Mouse (Mus musculus): ENCODE data around the gene Rab15. TPM values are rescaled to one million over a fixed set of nuclear protein-coding genes. Genes with fewer than 3 reads are reported as not detected.
"Not testable (repeated sequence)": the region's sequence is repeated elsewhere in the genome, so short reads cannot be mapped to it uniquely, and the experiment has no call there.

The Rab15 gene
- polyA plus RNA-seq (2015; fragmentation: Nextera tagmentation; extraction: Ambion mirVana) = 21.1 and 22.9 TPM in 2 replicates

- no peaks in the 10 kb centered on the region for H3K36me3 ChIP-seq
- H3K9me3 ChIP-seq = no peaks in the 10 kb centered on the region
- H3K4me2 ChIP-seq (replicated peaks) = peak within 1 kb of the TSS; percentile 68
- peak within 1 kb of the TSS; percentile 86 for H3K9ac ChIP-seq (replicated peaks)
- peaks cover 48% of the 10 kb centered on the region for H3K27me3 ChIP-seq
- peaks cover 28% of the 10 kb centered on the region for H3K4me1 ChIP-seq (replicated peaks)
- peak; percentile 59 for ATAC-seq
- H3K27ac ChIP-seq = peak within 1 kb of the TSS; percentile 72
- peak within 1 kb of the TSS; percentile 71 for H3K4me3 ChIP-seq (replicated peaks)
- WGBS = 3% methylated on average over 17 of the region's 17 CpGs
These were observed at the start of gene Rab15 for GRCm38 (mm10) chr12:76822651-76823041. Rab15 (minus strand) TSS chr12:76822908.

- Histone ChIP-seq H3K9ac (replicated peaks) (no peak overlapping the region), H3K4me3 (replicated peaks) (no peak overlapping the region), H3K9me3 (no peaks in the 10 kb centered on the region), H3K4me2 (replicated peaks) (no peak overlapping the region), H3K27ac (no peak overlapping the region), H3K4me1 (replicated peaks) (0 out of 2 replicates have a peak, but pooled peaks cover 3% of the 10 kb centered on the region), H3K36me3 (peaks cover 14% of the 10 kb centered on the region), H3K27me3 (no peaks in the 10 kb centered on the region)
- 89% methylated on average over 7 of the region's 7 CpGs for WGBS
- ATAC-seq = no peak
These were observed 46.9 kb upstream of the Rab15 start for GRCm38 (mm10) chr12:76869561-76869960.

DNA sequence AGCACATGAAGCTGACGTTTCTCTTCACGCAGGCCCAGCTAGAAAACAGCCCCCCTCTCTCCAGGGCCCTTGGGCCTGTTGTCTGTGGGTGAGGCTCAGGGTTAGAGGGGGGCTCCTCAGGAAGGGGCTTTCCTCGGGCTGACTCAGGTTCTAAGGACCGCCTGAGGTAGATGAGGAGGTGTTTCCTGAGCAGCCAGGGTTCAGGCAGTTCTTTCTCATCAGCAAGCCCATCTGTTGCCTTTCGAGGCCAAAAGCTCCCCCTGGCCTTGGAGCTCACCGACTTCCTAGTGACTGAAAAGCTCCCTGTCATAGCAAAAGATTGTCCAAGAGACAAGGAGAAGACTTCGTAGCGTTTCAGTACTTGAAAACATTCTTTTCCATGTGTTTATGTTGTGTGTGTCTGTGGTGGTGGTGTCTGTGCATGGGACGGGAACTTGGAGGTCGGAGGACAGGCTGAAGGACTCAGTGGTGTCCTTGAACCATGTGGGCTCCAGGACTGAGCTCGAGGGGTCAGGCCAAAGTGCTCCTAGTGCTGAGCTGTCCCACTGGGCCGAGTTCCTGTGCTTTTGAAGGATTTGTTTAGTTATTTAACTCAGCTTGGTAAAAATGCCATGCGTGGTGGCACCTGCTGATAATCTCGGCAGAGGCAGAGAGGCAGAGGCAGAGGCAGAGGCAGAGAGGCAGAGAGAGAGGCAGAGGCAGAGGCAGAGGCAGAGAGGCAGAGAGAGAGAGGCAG lies 45.9 kb upstream of the Rab15 start:
- Histone ChIP-seq H3K27me3 (no peaks in the 10 kb centered on the region), H3K4me1 (replicated peaks) (0 out of 2 replicates have a peak, but pooled peaks cover 3% of the 10 kb centered on the region), H3K9me3 (no peaks in the 10 kb centered on the region), H3K4me3 (replicated peaks) (no peak overlapping the region), H3K9ac (replicated peaks) (no peak overlapping the region), H3K36me3 (peaks cover 8% of the 10 kb centered on the region; the same call in 1 of the 2 replicates), H3K4me2 (replicated peaks) (no peak overlapping the region), H3K27ac (no peak overlapping the region)
- WGBS = 76% methylated on average over 14 of the region's 14 CpGs
- ATAC-seq = no peak

DNA sequence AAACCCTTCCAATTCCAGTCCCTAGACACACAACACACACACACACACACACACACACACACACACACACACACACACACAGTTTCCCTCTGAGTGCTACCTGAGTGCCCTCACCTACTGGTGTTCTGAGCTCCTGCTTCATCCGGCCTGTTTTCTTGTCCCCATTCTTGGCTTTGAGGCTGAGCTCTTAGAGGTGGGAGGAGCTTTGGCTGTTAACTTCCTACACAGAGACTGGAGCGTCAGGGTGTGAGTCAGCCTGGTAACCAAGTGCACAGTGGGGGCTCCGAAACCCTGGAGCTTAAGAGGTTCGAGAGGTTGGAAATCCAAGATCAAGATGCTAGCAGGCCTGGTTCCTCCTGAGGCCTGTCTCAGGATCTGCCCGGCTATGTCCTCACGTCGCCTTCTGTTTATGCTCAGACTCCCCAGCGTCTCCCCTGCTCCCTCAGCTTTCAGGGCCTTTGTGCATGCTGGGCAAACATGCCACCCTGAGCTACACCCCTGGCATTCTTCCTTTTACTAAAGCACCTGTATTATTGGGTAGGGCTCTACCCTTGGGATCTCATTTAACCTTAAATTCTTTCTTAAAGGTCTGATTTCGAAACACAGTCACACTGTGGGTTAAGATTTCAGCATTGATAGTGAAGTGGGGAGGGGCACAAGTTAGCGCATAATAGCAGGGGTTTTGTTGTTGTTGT lies 45.0 kb upstream of the Rab15 start:
- Histone ChIP-seq H3K4me2 (replicated peaks) (no peak overlapping the region), H3K27me3 (no peaks in the 10 kb centered on the region), H3K9me3 (no peaks in the 10 kb centered on the region), H3K9ac (replicated peaks) (no peak overlapping the region), H3K4me3 (replicated peaks) (no peak overlapping the region), H3K27ac (no peak overlapping the region; the same call in 1 of the 2 replicates), H3K4me1 (replicated peaks) (0 out of 2 replicates have a peak, but pooled peaks cover 3% of the 10 kb centered on the region), H3K36me3 (peaks cover 9% of the 10 kb centered on the region)
- ATAC-seq = no peak
- WGBS = 57% methylated on average over 10 of the region's 10 CpGs

DNA sequence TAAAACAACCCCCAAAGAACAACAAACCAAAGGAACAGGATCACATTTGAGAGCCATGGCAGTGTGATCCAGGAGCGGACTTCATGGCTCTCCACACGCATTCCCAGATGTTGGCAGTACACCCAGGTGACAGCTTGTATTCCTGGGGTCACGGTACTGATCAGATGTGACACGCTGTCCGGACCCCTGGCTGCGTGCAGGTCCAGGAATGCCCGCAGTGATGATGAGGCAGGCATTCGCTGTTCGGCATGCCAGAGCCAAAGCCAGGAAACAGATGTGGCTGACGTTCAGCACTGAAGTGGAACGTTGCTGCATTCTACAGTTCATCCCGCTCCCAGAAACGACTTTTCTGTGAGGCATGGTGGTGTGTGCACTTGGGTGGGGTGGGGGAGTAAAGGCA lies 42.6 kb upstream of the Rab15 start:
- no peak for ATAC-seq

GRCm38 (mm10) chr12:76863651-76864050 lies 40.9 kb upstream of the Rab15 start:
- no peaks in the 10 kb centered on the region for H3K27me3 ChIP-seq
- 0 out of 2 replicates have a peak, but pooled peaks cover 3% of the 10 kb centered on the region for H3K4me1 ChIP-seq (replicated peaks)
- H3K9ac ChIP-seq (replicated peaks) = no peak overlapping the region
- 84% methylated on average over 11 of the region's 11 CpGs for WGBS
- H3K27ac ChIP-seq = no peak overlapping the region
- H3K36me3 ChIP-seq = peaks cover 15% of the 10 kb centered on the region
- no peaks in the 10 kb centered on the region for H3K9me3 ChIP-seq
- H3K4me2 ChIP-seq (replicated peaks) = no peak overlapping the region
- H3K4me3 ChIP-seq (replicated peaks) = no peak overlapping the region
- no peak for ATAC-seq

More for the DNA sequence above, 42.6 kb upstream of the Rab15 start:
- H3K4me3 ChIP-seq (replicated peaks) = no peak overlapping the region
- H3K9ac ChIP-seq (replicated peaks) = no peak overlapping the region
- H3K36me3 ChIP-seq = peaks cover 15% of the 10 kb centered on the region
- H3K27ac ChIP-seq = no peak overlapping the region
- 87% methylated on average over 13 of the region's 13 CpGs for WGBS
- H3K27me3 ChIP-seq = no peaks in the 10 kb centered on the region
- no peak overlapping the region for H3K4me2 ChIP-seq (replicated peaks)
- no peaks in the 10 kb centered on the region for H3K9me3 ChIP-seq
- H3K4me1 ChIP-seq (replicated peaks) = 0 out of 2 replicates have a peak, but pooled peaks cover 3% of the 10 kb centered on the region

DNA sequence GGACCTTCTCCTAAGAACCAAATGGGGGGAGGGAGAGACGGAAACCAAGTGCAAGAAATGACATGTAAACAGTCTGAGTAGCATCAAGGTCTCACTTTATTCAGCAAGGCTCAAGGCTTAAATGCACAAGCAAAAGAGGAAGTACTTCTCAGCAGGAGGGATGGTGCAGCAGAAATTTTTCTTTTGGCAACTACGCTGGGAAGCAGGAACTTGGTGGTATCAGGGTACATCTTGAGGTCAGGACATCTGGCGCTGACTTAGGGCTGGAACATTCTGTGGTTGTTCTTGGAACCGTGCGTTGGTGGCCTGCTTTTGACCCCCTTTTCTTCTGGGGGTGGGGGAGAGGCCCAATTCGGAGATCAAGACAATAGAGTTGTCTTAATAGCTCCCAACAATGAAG lies 36.1 kb upstream of the Rab15 start:
- ATAC-seq; H3K27ac ChIP-seq; H3K27me3 ChIP-seq; H3K4me1 ChIP-seq (replicated peaks); H3K9me3 ChIP-seq; H3K4me3 ChIP-seq (replicated peaks); H3K9ac ChIP-seq (replicated peaks); H3K4me2 ChIP-seq (replicated peaks): not testable (repeated sequence)
- WGBS = 91% methylated on average over 6 of the region's 6 CpGs
- peaks cover 14% of the 10 kb centered on the region for H3K36me3 ChIP-seq

DNA sequence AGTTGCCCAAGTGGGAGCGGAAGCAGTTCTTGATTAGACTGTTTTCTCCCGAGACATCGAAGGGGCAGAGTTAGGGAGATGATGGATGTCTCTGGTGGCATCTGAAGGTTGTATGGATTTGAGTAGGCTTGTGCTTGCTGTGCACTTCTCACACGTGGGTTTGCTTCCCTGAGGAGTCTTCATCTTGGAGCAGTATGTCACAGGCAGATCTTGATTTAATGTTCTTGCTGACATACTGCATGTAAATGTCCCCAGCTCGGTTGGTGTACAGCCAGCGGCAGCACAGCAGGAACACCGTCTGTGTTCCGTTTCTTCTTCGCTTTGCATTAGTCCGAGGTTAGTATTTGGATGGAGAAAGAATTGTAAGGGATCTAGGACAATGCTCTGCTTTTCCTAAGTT lies 34.4 kb upstream of the Rab15 start:
- Histone ChIP-seq H3K9ac (replicated peaks) (no peak overlapping the region), H3K36me3 (no peaks in the 10 kb centered on the region), H3K27ac (no peak overlapping the region), H3K27me3 (no peaks in the 10 kb centered on the region), H3K4me2 (replicated peaks) (no peak overlapping the region), H3K4me3 (replicated peaks) (no peak overlapping the region), H3K4me1 (replicated peaks) (0 out of 2 replicates have a peak, but pooled peaks cover 2% of the 10 kb centered on the region), H3K9me3 (no peaks in the 10 kb centered on the region)
- ATAC-seq = no peak
- 87% methylated on average over 10 of the region's 10 CpGs for WGBS

GRCm38 (mm10) chr12:76853378-76854142 lies 30.9 kb upstream of the Rab15 start:
- no peaks in the 10 kb centered on the region for H3K27me3 ChIP-seq
- no peaks in the 10 kb centered on the region for H3K36me3 ChIP-seq
- H3K27ac ChIP-seq = no peak overlapping the region
- H3K4me2 ChIP-seq (replicated peaks) = no peak overlapping the region
- H3K4me3 ChIP-seq (replicated peaks) = no peak overlapping the region
- ATAC-seq = no peak
- 87% methylated on average over 1 of the region's 1 CpGs for WGBS
- peaks cover 2% of the 10 kb centered on the region; the same call in 1 of the 2 replicates for H3K4me1 ChIP-seq (replicated peaks)
- H3K9ac ChIP-seq (replicated peaks) = no peak overlapping the region
- H3K9me3 ChIP-seq = no peaks in the 10 kb centered on the region

DNA sequence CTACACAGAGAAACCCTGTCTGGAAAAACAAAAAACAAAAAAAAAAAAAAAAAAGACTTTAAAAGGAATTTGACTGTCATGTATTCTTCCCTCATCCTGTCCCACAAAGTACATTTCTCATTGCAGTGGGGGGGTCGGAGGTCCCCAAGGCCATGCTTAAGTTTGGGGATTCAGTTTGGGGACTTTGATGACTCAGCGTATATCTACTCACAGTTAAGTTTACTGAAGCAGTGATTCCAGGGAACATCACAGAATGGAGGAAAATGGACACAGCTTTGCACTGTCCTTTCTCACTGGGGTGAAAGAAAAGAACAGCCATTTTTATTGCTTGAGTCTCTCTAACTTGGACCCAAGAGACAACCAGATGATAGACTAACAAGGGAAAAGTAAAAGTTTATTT lies 29.7 kb upstream of the Rab15 start:
- 91% methylated on average over 2 of the region's 2 CpGs for WGBS
- Histone ChIP-seq H3K4me1 (replicated peaks) (peaks cover 2% of the 10 kb centered on the region; the same call in 1 of the 2 replicates), H3K36me3 (no peaks in the 10 kb centered on the region), H3K4me2 (replicated peaks) (no peak overlapping the region), H3K9ac (replicated peaks) (no peak overlapping the region), H3K27ac (no peak overlapping the region), H3K4me3 (replicated peaks) (no peak overlapping the region), H3K27me3 (no peaks in the 10 kb centered on the region), H3K9me3 (no peaks in the 10 kb centered on the region)
- no peak for ATAC-seq

GRCm38 (mm10) chr12:76844346-76845061 lies 21.8 kb upstream of the Rab15 start:
- H3K27me3 ChIP-seq = no peaks in the 10 kb centered on the region
- H3K9ac ChIP-seq (replicated peaks) = no peak overlapping the region
- no peak for ATAC-seq
- no peak overlapping the region for H3K4me2 ChIP-seq (replicated peaks)
- H3K27ac ChIP-seq = no peak overlapping the region
- H3K36me3 ChIP-seq = peaks cover 3% of the 10 kb centered on the region; the same call in 1 of the 2 replicates
- no peaks in the 10 kb centered on the region for H3K4me1 ChIP-seq (replicated peaks)
- no peaks in the 10 kb centered on the region for H3K9me3 ChIP-seq
- H3K4me3 ChIP-seq (replicated peaks) = no peak overlapping the region
- WGBS = 89% methylated on average over 15 of the region's 15 CpGs
